Mouse (Mus musculus): ENCODE measurements around the gene Orai2. TPM values are rescaled to one million over a fixed set of nuclear protein-coding genes. Genes with fewer than 3 reads are reported as not detected.

Orai2 gene
- 37.8 TPM for polyA plus RNA-seq (2012; fragmentation: generic; extraction: Trizol)
- long read RNA-seq, experiment 1, transcript Orai2-201 (3 exons, 3,908 nt) = major isoform, 12 of 18 reads
- long read RNA-seq, experiment 1, partial matches to known transcripts = 0 of 18 reads
- long read RNA-seq, experiment 1, other reads (novel, unspliced or antisense) = 5 of 18 reads
- long read RNA-seq, experiment 2, transcript Orai2-201 (3 exons, 3,908 nt) = major isoform, 447 of 580 reads
- long read RNA-seq, experiment 2, transcript Orai2-203 (4 exons, 693 nt) = minor isoform, 98 of 580 reads
- long read RNA-seq, experiment 2, partial matches to known transcripts = 4 of 580 reads
- long read RNA-seq, experiment 2, other reads (novel, unspliced or antisense) = 30 of 580 reads

DNA sequence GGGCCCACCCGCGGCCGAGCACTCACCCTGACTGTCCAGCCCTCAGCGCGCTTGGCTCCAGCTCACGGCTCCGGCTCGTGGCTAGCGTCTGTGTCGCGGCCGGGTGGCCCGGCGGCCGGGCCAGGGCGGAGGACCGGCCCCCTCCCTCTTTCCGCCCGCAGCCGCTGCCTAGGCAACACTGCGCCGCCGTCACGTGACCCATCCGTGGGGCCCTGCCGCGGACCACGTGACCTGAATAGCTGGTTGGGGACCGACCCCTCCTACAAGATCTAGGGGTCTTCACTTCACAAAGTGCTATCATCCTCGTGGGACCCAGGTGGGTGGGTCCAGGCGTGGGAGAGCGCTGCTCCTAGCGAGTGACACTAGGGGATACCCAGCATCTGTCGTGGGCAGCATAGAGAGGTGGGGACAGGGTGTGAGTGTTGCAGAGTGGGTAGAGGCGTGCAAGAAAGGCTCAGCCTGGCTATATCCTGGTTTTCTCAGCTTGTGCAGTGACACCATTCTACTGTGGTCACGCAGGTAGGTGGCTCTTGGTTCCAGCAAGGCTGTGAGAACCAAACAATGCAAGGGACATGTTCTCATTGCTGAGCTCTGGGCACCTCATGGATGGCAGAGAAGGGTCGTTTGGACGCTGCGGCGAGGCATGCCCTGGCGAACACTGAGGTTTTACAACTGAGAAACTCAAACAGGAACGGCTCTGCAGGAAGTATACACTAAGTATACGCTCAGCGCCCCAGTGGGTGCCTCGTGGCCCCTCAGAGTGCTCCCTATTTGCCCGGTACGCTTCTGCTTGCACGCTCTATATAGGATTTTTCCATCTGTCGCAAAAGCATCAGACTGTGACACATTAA lies at the start of gene Orai2:
Orai2 (minus strand) TSS at position 202 of the 851 bp plus-strand sequence.
- Histone ChIP-seq H3K36me3 (ENCODE audit: control insufficient read depth, insufficient read depth) (peaks cover 24% of the 10 kb centered on the region), H3K27me3 (ENCODE audit: control insufficient read depth, insufficient read depth, insufficient read length) (no peaks in the 10 kb centered on the region), H3ac (ENCODE audit: control insufficient read depth, insufficient read length, low read depth) (peak within 1 kb of the TSS; percentile 89), H3K79me2 (ENCODE audit: control insufficient read depth, insufficient read depth) (peaks cover 46% of the 10 kb centered on the region), H3K4me3 (ENCODE audit: insufficient read depth, poor library complexity, severe bottlenecking) (peak within 1 kb of the TSS; percentile 63), H3K79me3 (ENCODE audit: low read depth) (peaks cover 21% of the 10 kb centered on the region)
- TF ChIP-seq FOSL1 (IDR thresholded peaks at IDR 0.05; ENCODE audit: insufficient read depth, low read length, poor library complexity, severe bottlenecking) (no peak), USF1 (IDR thresholded peaks at IDR 0.05; ENCODE audit: low read depth) (peak; percentile 97), MAX (IDR thresholded peaks at IDR 0.05) (no peak), CTCF (IDR thresholded peaks at IDR 0.05; ENCODE audit: control insufficient read depth, insufficient read depth, insufficient read length) (no peak), CEBPB (IDR thresholded peaks at IDR 0.05; ENCODE audit: low read depth) (no peak)

DNA sequence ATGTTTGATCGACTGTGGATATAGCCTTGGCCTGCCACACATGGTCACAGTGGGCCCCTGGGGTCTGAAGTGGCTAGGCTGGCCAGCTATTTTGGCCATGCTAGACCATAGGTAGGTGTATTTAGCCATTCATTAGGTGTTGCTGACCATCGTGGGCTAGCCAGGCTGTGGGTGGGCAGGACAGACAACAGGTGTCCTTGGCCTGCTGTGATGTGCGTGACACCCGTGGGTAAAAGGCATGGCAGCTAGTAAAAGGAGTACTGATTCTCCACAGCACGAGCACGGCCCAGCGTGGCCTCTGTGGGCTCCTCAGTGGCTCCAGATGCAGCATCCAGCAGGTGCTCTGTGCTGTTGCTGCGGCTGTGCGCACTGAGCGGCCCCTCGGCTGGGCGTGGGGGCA lies 48.1 kb upstream of the Orai2 start:
- Histone ChIP-seq H3K4me3 (ENCODE audit: insufficient read depth, poor library complexity, severe bottlenecking) (no peak overlapping the region), H3K36me3 (ENCODE audit: control insufficient read depth, insufficient read depth) (no peaks in the 10 kb centered on the region), H3K79me2 (ENCODE audit: control insufficient read depth, insufficient read depth) (no peaks in the 10 kb centered on the region), H3K79me3 (ENCODE audit: low read depth) (no peaks in the 10 kb centered on the region), H3ac (ENCODE audit: control insufficient read depth, insufficient read length, low read depth) (no peak overlapping the region), H3K27me3 (ENCODE audit: control insufficient read depth, insufficient read depth, insufficient read length) (no peaks in the 10 kb centered on the region)
- TF ChIP-seq USF1 (IDR thresholded peaks at IDR 0.05; ENCODE audit: low read depth) (no peak), MYOG (IDR thresholded peaks at IDR 0.05; ENCODE audit: control insufficient read depth, extremely low read depth, insufficient read length) (no peak), CTCF (IDR thresholded peaks at IDR 0.05; ENCODE audit: control insufficient read depth, insufficient read depth, insufficient read length) (no peak), MYOD1 (IDR thresholded peaks at IDR 0.05; ENCODE audit: control insufficient read depth, insufficient read length, low read depth) (no peak), MAX (IDR thresholded peaks at IDR 0.05) (no peak), CEBPB (IDR thresholded peaks at IDR 0.05; ENCODE audit: low read depth) (no peak), FOSL1 (IDR thresholded peaks at IDR 0.05; ENCODE audit: insufficient read depth, low read length, poor library complexity, severe bottlenecking) (no peak)

DNA sequence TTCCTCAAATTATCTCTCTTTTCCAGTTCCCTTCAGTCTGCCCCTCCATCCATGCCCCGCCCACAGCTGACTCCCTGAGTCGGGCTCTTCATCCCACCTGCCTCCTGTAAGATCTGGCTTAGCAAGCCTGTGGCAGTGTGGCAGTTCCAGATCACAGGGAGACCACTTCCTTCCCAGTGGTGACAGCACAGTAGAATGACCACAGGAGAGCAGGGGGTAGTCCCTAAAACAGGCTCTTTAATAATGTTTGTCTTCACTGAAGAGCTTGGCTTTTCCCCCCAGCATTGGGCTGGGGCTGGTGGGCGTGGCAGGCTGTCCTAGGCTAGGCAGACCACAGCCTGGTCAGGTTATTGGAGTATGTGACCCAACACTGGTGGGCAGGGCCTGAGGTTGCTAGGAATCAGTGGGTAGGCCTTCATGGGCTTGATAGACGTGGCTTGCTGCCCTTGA lies 47.4 kb upstream of the Orai2 start:
- Histone ChIP-seq H3K79me3 (ENCODE audit: low read depth) (no peaks in the 10 kb centered on the region), H3K27me3 (ENCODE audit: control insufficient read depth, insufficient read depth, insufficient read length) (no peaks in the 10 kb centered on the region), H3ac (ENCODE audit: control insufficient read depth, insufficient read length, low read depth) (no peak overlapping the region), H3K36me3 (ENCODE audit: control insufficient read depth, insufficient read depth) (no peaks in the 10 kb centered on the region), H3K4me3 (ENCODE audit: insufficient read depth, poor library complexity, severe bottlenecking) (no peak overlapping the region), H3K79me2 (ENCODE audit: control insufficient read depth, insufficient read depth) (no peaks in the 10 kb centered on the region)
- no peak for TF ChIP-seq FOSL1 (IDR thresholded peaks at IDR 0.05; ENCODE audit: insufficient read depth, low read length, poor library complexity, severe bottlenecking)
- TF ChIP-seq USF1 (IDR thresholded peaks at IDR 0.05; ENCODE audit: low read depth) = no peak
- no peak for TF ChIP-seq CTCF (IDR thresholded peaks at IDR 0.05; ENCODE audit: control insufficient read depth, insufficient read depth, insufficient read length)

DNA sequence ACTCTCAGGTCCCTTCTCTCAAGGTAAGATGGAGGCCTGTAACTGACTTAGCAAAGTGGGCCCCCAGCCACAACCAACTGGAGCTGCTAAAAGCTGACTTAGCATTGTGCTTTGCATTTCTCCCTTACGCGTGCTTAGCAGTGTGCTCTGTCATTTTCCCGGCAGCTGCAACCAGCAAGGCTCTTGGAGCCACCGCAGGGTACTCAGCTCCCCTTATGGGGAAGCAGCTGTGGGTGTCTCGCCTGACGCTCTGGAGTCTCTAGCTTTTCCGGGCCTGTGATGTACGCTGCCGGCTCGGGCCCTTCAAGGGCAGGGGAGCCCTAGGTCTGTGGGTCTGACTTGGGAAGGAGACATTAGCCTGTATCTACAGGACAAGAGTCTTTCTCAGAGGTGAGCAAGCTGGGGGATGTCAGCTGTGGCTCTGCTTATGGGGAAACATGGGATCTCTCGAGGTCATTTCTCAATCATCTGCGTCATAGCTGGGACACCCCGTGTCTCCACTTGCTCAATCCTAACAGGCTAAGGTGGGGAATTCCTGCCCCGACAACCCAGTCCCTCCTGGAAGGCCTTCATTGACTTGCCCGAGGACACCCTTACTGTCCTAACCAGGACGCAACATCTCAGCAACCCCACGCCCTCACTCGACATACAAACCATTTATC lies 46.6 kb upstream of the Orai2 start:
- TF ChIP-seq USF1 (IDR thresholded peaks at IDR 0.05; ENCODE audit: low read depth) = no peak
- no peak for TF ChIP-seq CEBPB (IDR thresholded peaks at IDR 0.05; ENCODE audit: low read depth)
- TF ChIP-seq FOSL1 (IDR thresholded peaks at IDR 0.05; ENCODE audit: insufficient read depth, low read length, poor library complexity, severe bottlenecking) = no peak
- TF ChIP-seq MAX (IDR thresholded peaks at IDR 0.05) = no peak
- TF ChIP-seq CTCF (IDR thresholded peaks at IDR 0.05; ENCODE audit: control insufficient read depth, insufficient read depth, insufficient read length) = no peak
- no peak for TF ChIP-seq MYOD1 (IDR thresholded peaks at IDR 0.05; ENCODE audit: control insufficient read depth, insufficient read length, low read depth)
- TF ChIP-seq MYOG (IDR thresholded peaks at IDR 0.05; ENCODE audit: control insufficient read depth, extremely low read depth, insufficient read length) = no peak
- H3K79me3 ChIP-seq (ENCODE audit: low read depth) = no peaks in the 10 kb centered on the region
- H3ac ChIP-seq (ENCODE audit: control insufficient read depth, insufficient read length, low read depth) = no peak overlapping the region
- H3K4me3 ChIP-seq (ENCODE audit: insufficient read depth, poor library complexity, severe bottlenecking) = no peak overlapping the region
- H3K27me3 ChIP-seq (ENCODE audit: control insufficient read depth, insufficient read depth, insufficient read length) = no peaks in the 10 kb centered on the region
- no peaks in the 10 kb centered on the region for H3K36me3 ChIP-seq (ENCODE audit: control insufficient read depth, insufficient read depth)
- no peaks in the 10 kb centered on the region for H3K79me2 ChIP-seq (ENCODE audit: control insufficient read depth, insufficient read depth)

DNA sequence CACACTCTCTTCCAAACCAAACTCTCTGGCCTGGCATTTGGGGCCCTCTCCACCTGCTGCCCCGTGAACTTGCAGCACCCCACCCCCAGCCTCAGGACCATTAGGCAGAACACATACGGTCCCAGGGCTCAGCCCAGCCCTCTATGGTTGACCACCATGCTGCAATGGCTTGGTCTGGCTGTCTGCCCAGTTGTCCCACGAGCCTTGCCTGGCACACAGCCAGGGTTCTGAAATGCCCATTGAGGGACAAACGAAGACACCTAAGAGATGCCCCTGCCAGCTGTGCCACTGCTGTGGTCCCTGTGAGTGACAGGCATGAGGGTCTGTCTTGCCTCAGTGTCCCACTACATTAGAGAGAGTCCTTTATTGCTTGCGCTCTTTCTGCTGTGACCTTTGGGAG lies 45.4 kb upstream of the Orai2 start:
- Histone ChIP-seq H3K4me3 (ENCODE audit: insufficient read depth, poor library complexity, severe bottlenecking) (no peak overlapping the region), H3ac (ENCODE audit: control insufficient read depth, insufficient read length, low read depth) (no peak overlapping the region), H3K36me3 (ENCODE audit: control insufficient read depth, insufficient read depth) (no peaks in the 10 kb centered on the region), H3K79me2 (ENCODE audit: control insufficient read depth, insufficient read depth) (no peaks in the 10 kb centered on the region), H3K27me3 (ENCODE audit: control insufficient read depth, insufficient read depth, insufficient read length) (no peaks in the 10 kb centered on the region), H3K79me3 (ENCODE audit: low read depth) (no peaks in the 10 kb centered on the region)
- TF ChIP-seq MYOG (IDR thresholded peaks at IDR 0.05; ENCODE audit: control insufficient read depth, extremely low read depth, insufficient read length) = no peak
- TF ChIP-seq USF1 (IDR thresholded peaks at IDR 0.05; ENCODE audit: low read depth) = no peak
- TF ChIP-seq CTCF (IDR thresholded peaks at IDR 0.05; ENCODE audit: control insufficient read depth, insufficient read depth, insufficient read length) = no peak
- no peak for TF ChIP-seq MYOD1 (IDR thresholded peaks at IDR 0.05; ENCODE audit: control insufficient read depth, insufficient read length, low read depth)
- TF ChIP-seq CEBPB (IDR thresholded peaks at IDR 0.05; ENCODE audit: low read depth) = no peak
- TF ChIP-seq MAX (IDR thresholded peaks at IDR 0.05) = no peak
- TF ChIP-seq FOSL1 (IDR thresholded peaks at IDR 0.05; ENCODE audit: insufficient read depth, low read length, poor library complexity, severe bottlenecking) = no peak

Data from C2C12 (cell line).